Mouse (Mus musculus) neural tube, embryonic 12.5 days (tissue): ENCODE measurements around the gene Akr1a1. TPM values are rescaled to one million over a fixed set of nuclear protein-coding genes. Genes with fewer than 3 reads are reported as not detected.
A peak's percentile ranks its signal among the peaks of the same experiment; 100 is the strongest.
"Not testable (repeated sequence)": the region's sequence is repeated elsewhere in the genome, so short reads cannot be mapped to it uniquely, and the experiment has no call there.

Source experiments
- ATAC-seq: fragments of 200-750 bp; cut with Nextera tagmentation; 2 replicates; pipeline ENCODE4 v1.8.0; 2017; ENCODE audit warnings: low read depth, mild to moderate bottlenecking, moderate TSS enrichment, moderate library complexity; ENCODE audit not compliant: low FRiP score
- H3K27ac ChIP-seq: fragments of 300-500 bp; sonication (generic); 2 replicates; pipeline ENCODE4 v1.5.1; 2016
- H3K27me3 ChIP-seq: fragments of 300-500 bp; sonication (generic); replicated peaks from 2 replicates; pipeline ENCODE4 v1.6.1; 2016; ENCODE audit warnings: mild to moderate bottlenecking
- H3K36me3 ChIP-seq: fragments of 300-500 bp; sonication (generic); 2 replicates; pipeline ENCODE4 v1.6.1; 2016; ENCODE audit warnings: mild to moderate bottlenecking
- H3K4me1 ChIP-seq: fragments of 300-500 bp; sonication (generic); 2 replicates; pipeline ENCODE4 v1.6.1; 2016
- H3K4me2 ChIP-seq: fragments of 300-500 bp; sonication (generic); replicated peaks from 2 replicates; pipeline ENCODE4 v1.6.1; 2016; ENCODE audit warnings: mild to moderate bottlenecking
- H3K4me3 ChIP-seq: fragments of 300-500 bp; sonication (generic); 2 replicates; pipeline ENCODE4 v1.5.1; 2016
- H3K9ac ChIP-seq: fragments of 300-500 bp; sonication (generic); 2 replicates; pipeline ENCODE4 v1.6.1; 2016; ENCODE audit warnings: mild to moderate bottlenecking
- H3K9me3 ChIP-seq: fragments of 300-500 bp; sonication (generic); 2 replicates; pipeline ENCODE4 v1.6.1; 2016; ENCODE audit warnings: mild to moderate bottlenecking
- WGBS: fragments of 180-500 bp; shearing (Covaris S2); methylation state at CpG from one replicate; pipeline ENCODE4 v1.1.7; 2016; 5-methylcytosine and 5-hydroxymethylcytosine counted together
- polyA plus RNA-seq: library from polyadenylated mRNA; unstranded; fragments of >200 nt; fragmentation: Nextera tagmentation; extraction: Ambion mirVana; gene quantifications from 2 replicates; pipeline ENCODE4 v1.2.1, GENCODE M21; 2016

The Akr1a1 gene
- polyA plus RNA-seq = 583 and 599 TPM in 2 replicates

- peak within 1 kb of the TSS; percentile 80 for H3K4me2 ChIP-seq
- H3K9me3 ChIP-seq = no peaks in the 10 kb centered on the region
- peaks cover 25% of the 10 kb centered on the region for H3K4me1 ChIP-seq
- peaks cover 16% of the 10 kb centered on the region; the same call in 1 of the 2 replicates for H3K36me3 ChIP-seq
- H3K4me3 ChIP-seq = peak within 1 kb of the TSS; percentile 85
- WGBS = under 1% methylated on average over 39 of the region's 39 CpGs
- ATAC-seq = peak; percentile 99
- peak within 1 kb of the TSS; percentile 87 for H3K9ac ChIP-seq
- H3K27ac ChIP-seq = peak within 1 kb of the TSS; percentile 55; the same call in 1 of the 2 replicates
- H3K27me3 ChIP-seq = no peaks in the 10 kb centered on the region
Measured at GRCm38 (mm10) chr4:116650924-116651796, at the start of gene Akr1a1. Gene Akr1a1 (minus strand): TSS chr4:116651680.

GRCm38 (mm10) chr4:116700964-116701363 lies 49.5 kb upstream of the Akr1a1 start:
- Histone ChIP-seq H3K9me3 (no peaks in the 10 kb centered on the region), H3K27ac (no peak overlapping the region), H3K4me3 (no peak overlapping the region), H3K4me1 (no peaks in the 10 kb centered on the region), H3K9ac (no peak overlapping the region), H3K36me3 (peaks cover 36% of the 10 kb centered on the region; the same call in 1 of the 2 replicates), H3K27me3 (no peaks in the 10 kb centered on the region), H3K4me2 (no peak overlapping the region)
- WGBS = 78% methylated on average over 1 of the region's 1 CpGs
- no peak for ATAC-seq

- H3K4me1 ChIP-seq = no peaks in the 10 kb centered on the region
- H3K27ac ChIP-seq = no peak overlapping the region
- WGBS = 92% methylated on average over 2 of the region's 2 CpGs
- H3K27me3 ChIP-seq = no peaks in the 10 kb centered on the region
- no peaks in the 10 kb centered on the region for H3K9me3 ChIP-seq
- peaks cover 49% of the 10 kb centered on the region for H3K36me3 ChIP-seq
- H3K4me3 ChIP-seq = no peak overlapping the region
- H3K9ac ChIP-seq = no peak overlapping the region
- H3K4me2 ChIP-seq = no peak overlapping the region
- ATAC-seq = no peak
Measured at GRCm38 (mm10) chr4:116698693-116699342, 47.3 kb upstream of the Akr1a1 start.

GRCm38 (mm10) chr4:116693785-116694184 lies 42.3 kb upstream of the Akr1a1 start:
- no peak overlapping the region for H3K9ac ChIP-seq
- H3K4me2 ChIP-seq = no peak overlapping the region
- WGBS = 79% methylated on average over 2 of the region's 2 CpGs
- no peak overlapping the region for H3K4me3 ChIP-seq
- ATAC-seq = no peak
- H3K9me3 ChIP-seq = no peaks in the 10 kb centered on the region
- H3K4me1 ChIP-seq = no peaks in the 10 kb centered on the region
- H3K36me3 ChIP-seq = peaks cover 58% of the 10 kb centered on the region
- no peak overlapping the region for H3K27ac ChIP-seq
- no peaks in the 10 kb centered on the region for H3K27me3 ChIP-seq

- H3K27me3 ChIP-seq = no peaks in the 10 kb centered on the region
Measured at GRCm38 (mm10) chr4:116692146-116692545, 40.7 kb upstream of the Akr1a1 start.

GRCm38 (mm10) chr4:116689309-116689876 lies 37.9 kb upstream of the Akr1a1 start:
- peaks cover 10% of the 10 kb centered on the region; the same call in 1 of the 2 replicates for H3K4me1 ChIP-seq
- no peak for ATAC-seq
- peaks cover 43% of the 10 kb centered on the region for H3K36me3 ChIP-seq
- H3K4me2 ChIP-seq = no peak overlapping the region
- H3K27me3 ChIP-seq = no peaks in the 10 kb centered on the region
- H3K27ac ChIP-seq = no peak overlapping the region
- 93% methylated on average over 4 of the region's 4 CpGs for WGBS
- H3K9me3 ChIP-seq = no peaks in the 10 kb centered on the region
- H3K9ac ChIP-seq = no peak overlapping the region
- no peak overlapping the region for H3K4me3 ChIP-seq

More at GRCm38 (mm10) chr4:116692146-116692545, 40.7 kb upstream of the Akr1a1 start:
- H3K4me1 ChIP-seq = peaks cover 2% of the 10 kb centered on the region; the same call in 1 of the 2 replicates
- no peak overlapping the region for H3K4me2 ChIP-seq
- WGBS = 94% methylated on average over 2 of the region's 2 CpGs
- no peak for ATAC-seq
- H3K4me3 ChIP-seq = no peak overlapping the region
- H3K9me3 ChIP-seq = no peaks in the 10 kb centered on the region
- no peak overlapping the region for H3K27ac ChIP-seq
- H3K9ac ChIP-seq = no peak overlapping the region
- H3K36me3 ChIP-seq = peaks cover 60% of the 10 kb centered on the region

GRCm38 (mm10) chr4:116687041-116687440 lies 35.6 kb upstream of the Akr1a1 start:
- Histone ChIP-seq H3K27ac (no peak overlapping the region), H3K27me3 (no peaks in the 10 kb centered on the region), H3K9me3 (no peaks in the 10 kb centered on the region), H3K4me1 (peaks cover 10% of the 10 kb centered on the region; the same call in 1 of the 2 replicates), H3K9ac (0 out of 2 replicates have a peak overlapping the region, but pooled peaks have one; percentile 74), H3K4me3 (0 out of 2 replicates have a peak overlapping the region, but pooled peaks have one; percentile 54), H3K36me3 (peaks cover 26% of the 10 kb centered on the region), H3K4me2 (peak overlapping the region; percentile 78)
- ATAC-seq = no peak
- 37% methylated on average over 1 of the region's 1 CpGs for WGBS

GRCm38 (mm10) chr4:116685402-116686061 lies 34.1 kb upstream of the Akr1a1 start, which contains the start of gene Prdx1:
Gene Prdx1 (plus strand): TSS chr4:116685544.
- Histone ChIP-seq H3K9me3 (no peaks in the 10 kb centered on the region), H3K4me2 (peak within 1 kb of the TSS; percentile 78), H3K27me3 (no peaks in the 10 kb centered on the region), H3K9ac (peak within 1 kb of the TSS; percentile 74), H3K4me1 (peaks cover 10% of the 10 kb centered on the region; the same call in 1 of the 2 replicates), H3K4me3 (peak within 1 kb of the TSS; percentile 54), H3K36me3 (peaks cover 20% of the 10 kb centered on the region), H3K27ac (peak within 1 kb of the TSS; percentile 27; the same call in 1 of the 2 replicates)
- peak; percentile 98 for ATAC-seq
- under 1% methylated on average over 56 of the region's 56 CpGs for WGBS

- no peaks in the 10 kb centered on the region for H3K9me3 ChIP-seq
- WGBS = 83% methylated on average over 2 of the region's 2 CpGs
- H3K27me3 ChIP-seq = no peaks in the 10 kb centered on the region
- peaks cover 10% of the 10 kb centered on the region; the same call in 1 of the 2 replicates for H3K4me1 ChIP-seq
- H3K9ac ChIP-seq = no peak overlapping the region
- peaks cover 16% of the 10 kb centered on the region for H3K36me3 ChIP-seq
- peak overlapping the region; percentile 78 for H3K4me2 ChIP-seq
- peak overlapping the region; percentile 54; the same call in 1 of the 2 replicates for H3K4me3 ChIP-seq
- ATAC-seq = no peak
- no peak overlapping the region for H3K27ac ChIP-seq
Measured at GRCm38 (mm10) chr4:116684665-116685064, 33.2 kb upstream of the Akr1a1 start.

GRCm38 (mm10) chr4:116683957-116684356 lies 32.5 kb upstream of the Akr1a1 start:
- Histone ChIP-seq H3K9ac (no peak overlapping the region), H3K4me2 (no peak overlapping the region), H3K27ac (no peak overlapping the region), H3K4me3 (no peak overlapping the region), H3K9me3 (no peaks in the 10 kb centered on the region), H3K36me3 (peaks cover 9% of the 10 kb centered on the region; the same call in 1 of the 2 replicates), H3K27me3 (no peaks in the 10 kb centered on the region), H3K4me1 (peaks cover 10% of the 10 kb centered on the region; the same call in 1 of the 2 replicates)
- 92% methylated on average over 4 of the region's 4 CpGs for WGBS
- no peak for ATAC-seq

- ATAC-seq, H3K9me3 ChIP-seq, H3K27me3 ChIP-seq, H3K4me3 ChIP-seq, H3K27ac ChIP-seq, H3K9ac ChIP-seq, H3K36me3 ChIP-seq, H3K4me1 ChIP-seq, H3K4me2 ChIP-seq: not testable (repeated sequence)
- 93% methylated on average over 4 of the region's 4 CpGs for WGBS
Measured at GRCm38 (mm10) chr4:116680521-116680920, 29.0 kb upstream of the Akr1a1 start.
